Mouse (Mus musculus) brain, embryonic 14.5 days (tissue): ENCODE measurements at regions not wholly inside any gene's neighbourhood (a gene's known extent, or its start where the extent isn't known, plus 50 kb on each side); places are given as distances from the start of the nearest gene placed in this dataset.

Experiments used
- CTCF ChIP-seq: fragments of 200-500 bp; IDR thresholded peaks from 2 replicates; pipeline ENCODE4 v1.5.1; 2012; ENCODE audit warnings: inconsistent platforms, mild to moderate bottlenecking, moderate library complexity, borderline replicate concordance; ENCODE audit not compliant: insufficient read depth, insufficient read length; ENCODE audit errors: extremely low read depth
- POLR2A ChIP-seq: fragments of 200-500 bp; IDR thresholded peaks from 2 replicates; pipeline ENCODE4 v1.6.1; 2012; ENCODE audit warnings: mild to moderate bottlenecking, inconsistent platforms, borderline replicate concordance; ENCODE audit not compliant: poor library complexity, insufficient read depth, insufficient read length, severe bottlenecking; ENCODE audit errors: extremely low read depth

GRCm38 (mm10) chr7:88575073-88575472 lies 145.0 kb downstream of the Rab38 start:
- TF ChIP-seq CTCF (no peak), POLR2A (no peak)
